Mouse (Mus musculus) hindbrain, embryonic 13.5 days (tissue): Measurements from ENCODE around the gene Zfp683. TPM values are rescaled to one million over a fixed set of nuclear protein-coding genes. Genes with fewer than 3 reads are reported as not detected.

Experiments
- ATAC-seq: fragments of 200-750 bp; cut with Nextera tagmentation; 2 replicates; pipeline ENCODE4 v1.8.0; 2017; ENCODE audit warnings: moderate TSS enrichment; ENCODE audit not compliant: low FRiP score
- H3K27ac ChIP-seq: fragments of 300-500 bp; sonication (generic); 2 replicates; pipeline ENCODE4 v1.5.1; 2015; ENCODE audit warnings: inconsistent platforms, mild to moderate bottlenecking, moderate library complexity
- H3K27me3 ChIP-seq: fragments of 300-500 bp; sonication (generic); 2 replicates; pipeline ENCODE4 v1.6.1; 2015; ENCODE audit warnings: mild to moderate bottlenecking, inconsistent platforms
- H3K36me3 ChIP-seq: fragments of 300-500 bp; sonication (generic); 2 replicates; pipeline ENCODE4 v1.6.1; 2015; ENCODE audit warnings: mild to moderate bottlenecking, inconsistent platforms
- H3K4me1 ChIP-seq: fragments of 300-500 bp; sonication (generic); replicated peaks from 2 replicates; pipeline ENCODE4 v1.6.1; 2015; ENCODE audit warnings: inconsistent platforms
- H3K4me2 ChIP-seq: fragments of 300-500 bp; sonication (generic); 2 replicates; pipeline ENCODE4 v1.6.1; 2015; ENCODE audit warnings: inconsistent platforms, mild to moderate bottlenecking, moderate library complexity
- H3K4me3 ChIP-seq: fragments of 300-500 bp; sonication (generic); 2 replicates; pipeline ENCODE4 v1.5.1; 2015; ENCODE audit warnings: mild to moderate bottlenecking, inconsistent platforms
- H3K9ac ChIP-seq: fragments of 300-500 bp; sonication (generic); 2 replicates; pipeline ENCODE4 v1.6.1; 2015; ENCODE audit warnings: mild to moderate bottlenecking, inconsistent platforms
- H3K9me3 ChIP-seq: fragments of 300-500 bp; sonication (generic); 2 replicates; pipeline ENCODE4 v1.6.1; 2016; ENCODE audit warnings: inconsistent platforms
- WGBS: fragments of 180-500 bp; shearing (Covaris S2); methylation state at CpG from one replicate; pipeline ENCODE4 v1.1.7; 2015; 5-methylcytosine and 5-hydroxymethylcytosine counted together
- polyA plus RNA-seq: library from polyadenylated mRNA; unstranded; fragments of >200 nt; fragmentation: Nextera tagmentation; extraction: Ambion mirVana; gene quantifications from 2 replicates; pipeline ENCODE4 v1.2.1, GENCODE M21; 2015

The Zfp683 gene
- polyA plus RNA-seq, 1 experiment from 2014 or later = not detected

GRCm38 (mm10) chr4:134100245-134100644 lies 46.6 kb downstream of the Zfp683 start:
- H3K27me3 ChIP-seq = no peaks in the 10 kb centered on the region
- H3K4me2 ChIP-seq = no peak overlapping the region
- H3K9me3 ChIP-seq = no peaks in the 10 kb centered on the region
- no peak for ATAC-seq
- 85% methylated on average over 4 of the region's 4 CpGs for WGBS
- H3K36me3 ChIP-seq = no peaks in the 10 kb centered on the region
- H3K27ac ChIP-seq = no peak overlapping the region
- H3K4me1 ChIP-seq = peaks cover 8% of the 10 kb centered on the region; the same call in 1 of the 2 replicates
- H3K4me3 ChIP-seq = no peak overlapping the region
- H3K9ac ChIP-seq = no peak overlapping the region

GRCm38 (mm10) chr4:134101979-134102741 lies 48.5 kb downstream of the Zfp683 start, which contains the start of gene Ubxn11:
Gene Ubxn11 (plus strand): TSS chr4:134102570.
- WGBS = 18% methylated on average over 34 of the region's 34 CpGs
- Histone ChIP-seq H3K4me2 (peak within 1 kb of the TSS; percentile 68), H3K36me3 (no peaks in the 10 kb centered on the region)

GRCm38 (mm10) chr4:134102742-134103119 lies 49.1 kb downstream of the Zfp683 start:
- ATAC-seq = peak; percentile 79; the same call in 1 of the 2 replicates
- 4% methylated on average over 21 of the region's 21 CpGs for WGBS
- H3K27me3 ChIP-seq = no peaks in the 10 kb centered on the region
- peaks cover 14% of the 10 kb centered on the region; the same call in 1 of the 2 replicates for H3K4me1 ChIP-seq
- peak overlapping the region; percentile 68 for H3K4me2 ChIP-seq
- H3K4me3 ChIP-seq = peak overlapping the region; percentile 69
- no peaks in the 10 kb centered on the region for H3K36me3 ChIP-seq
- H3K27ac ChIP-seq = 0 out of 2 replicates have a peak overlapping the region, but pooled peaks have one; percentile 30
- H3K9me3 ChIP-seq = no peaks in the 10 kb centered on the region
- H3K9ac ChIP-seq = peak overlapping the region; percentile 75

More at GRCm38 (mm10) chr4:134101979-134102741, 48.5 kb downstream of the Zfp683 start, which contains the start of gene Ubxn11:
- Histone ChIP-seq H3K9me3 (no peaks in the 10 kb centered on the region), H3K27me3 (no peaks in the 10 kb centered on the region), H3K4me1 (peaks cover 14% of the 10 kb centered on the region; the same call in 1 of the 2 replicates), H3K27ac (0 out of 2 replicates have a peak within 1 kb of the TSS, but pooled peaks have one; percentile 30), H3K4me3 (peak within 1 kb of the TSS; percentile 69), H3K9ac (peak within 1 kb of the TSS; percentile 75)
- peak; percentile 97 for ATAC-seq

GRCm38 (mm10) chr4:134106105-134106504 lies 52.5 kb downstream of the Zfp683 start:
- Histone ChIP-seq H3K36me3 (no peaks in the 10 kb centered on the region), H3K27ac (no peak overlapping the region)
- 74% methylated on average over 7 of the region's 7 CpGs for WGBS

GRCm38 (mm10) chr4:134107730-134108129 lies 54.1 kb downstream of the Zfp683 start:
- no peak overlapping the region for H3K4me2 ChIP-seq
- peaks cover 12% of the 10 kb centered on the region; the same call in 1 of the 2 replicates for H3K4me1 ChIP-seq
- 0 out of 2 replicates have a peak, but pooled peaks cover 3% of the 10 kb centered on the region for H3K27me3 ChIP-seq
- H3K36me3 ChIP-seq = no peaks in the 10 kb centered on the region
- no peaks in the 10 kb centered on the region for H3K9me3 ChIP-seq
- peak overlapping the region; percentile 24; the same call in 1 of the 2 replicates for H3K9ac ChIP-seq
- ATAC-seq = no peak
- no peak overlapping the region for H3K4me3 ChIP-seq
- no peak overlapping the region for H3K27ac ChIP-seq
- WGBS = 89% methylated on average over 7 of the region's 7 CpGs

More at GRCm38 (mm10) chr4:134106105-134106504, 52.5 kb downstream of the Zfp683 start:
- Histone ChIP-seq H3K4me2 (no peak overlapping the region), H3K4me1 (peaks cover 14% of the 10 kb centered on the region; the same call in 1 of the 2 replicates), H3K9ac (no peak overlapping the region), H3K27me3 (0 out of 2 replicates have a peak, but pooled peaks cover 3% of the 10 kb centered on the region), H3K9me3 (no peaks in the 10 kb centered on the region), H3K4me3 (no peak overlapping the region)
- no peak for ATAC-seq

GRCm38 (mm10) chr4:134108196-134108595 lies 54.6 kb downstream of the Zfp683 start:
- no peak for ATAC-seq
- 71% methylated on average over 5 of the region's 5 CpGs for WGBS
- H3K4me3 ChIP-seq = no peak overlapping the region
- H3K27me3 ChIP-seq = 0 out of 2 replicates have a peak, but pooled peaks cover 3% of the 10 kb centered on the region
- peak overlapping the region; percentile 24; the same call in 1 of the 2 replicates for H3K9ac ChIP-seq
- H3K27ac ChIP-seq = no peak overlapping the region
- H3K9me3 ChIP-seq = no peaks in the 10 kb centered on the region
- H3K4me2 ChIP-seq = no peak overlapping the region
- no peaks in the 10 kb centered on the region for H3K36me3 ChIP-seq
- peaks cover 9% of the 10 kb centered on the region; the same call in 1 of the 2 replicates for H3K4me1 ChIP-seq

Other genes starting within 250 kb of the Zfp683 start
- 20.9 and 23.6 TPM in 2 replicates for gene Rps6ka1, start 166.0 kb upstream of the Zfp683 start, polyA plus RNA-seq
- gene Hmgn2, start 85.2 kb upstream of the Zfp683 start, polyA plus RNA-seq = 1,402 and 1,435 TPM in 2 replicates
- gene Dhdds, start 52.9 kb upstream of the Zfp683 start, polyA plus RNA-seq = 43.4 and 44.0 TPM in 2 replicates
- 0.17 and 0.31 TPM in 2 replicates for gene Lin28a, start 35.0 kb upstream of the Zfp683 start, polyA plus RNA-seq
- 0.49 and 1.1 TPM in 2 replicates for gene Crybg2, start 7.0 kb downstream of the Zfp683 start, polyA plus RNA-seq
- gene Cd52, start 41.2 kb downstream of the Zfp683 start, polyA plus RNA-seq = 3.9 TPM in 2 replicates
- gene Ubxn11, start 48.7 kb downstream of the Zfp683 start, polyA plus RNA-seq = 14.7 and 16.0 TPM in 2 replicates
- gene Sh3bgrl3, start 75.0 kb downstream of the Zfp683 start, polyA plus RNA-seq = 371 and 393 TPM in 2 replicates
- 21.2 and 22.5 TPM in 2 replicates for gene Cep85, start 133.3 kb downstream of the Zfp683 start, polyA plus RNA-seq
- not detected in 2 replicates for gene Gm7534, start 149.2 kb downstream of the Zfp683 start, polyA plus RNA-seq
- not detected in 2 replicates for gene Catsper4, start 173.5 kb downstream of the Zfp683 start, polyA plus RNA-seq
- 0.06 and 0.08 TPM in 2 replicates for gene Cnksr1, start 184.6 kb downstream of the Zfp683 start, polyA plus RNA-seq
- 0.45 and 0.56 TPM in 2 replicates for gene E130218I03Rik, start 189.8 kb downstream of the Zfp683 start, polyA plus RNA-seq
- gene Zfp593, start 191.8 kb downstream of the Zfp683 start, polyA plus RNA-seq = 15.5 and 15.7 TPM in 2 replicates
- gene Gm30191, start 193.1 kb downstream of the Zfp683 start, polyA plus RNA-seq = 0.54 and 0.74 TPM in 2 replicates
- gene Grrp1, start 200.3 kb downstream of the Zfp683 start, polyA plus RNA-seq = 9.3 and 14.2 TPM in 2 replicates
- 35.0 and 37.3 TPM in 2 replicates for gene Pdik1l, start 234.1 kb downstream of the Zfp683 start, polyA plus RNA-seq